Mouse (Mus musculus) bone marrow macrophage, adult 2 months (primary cell): ENCODE data around the gene Xpnpep2. TPM values are rescaled to one million over a fixed set of nuclear protein-coding genes. Genes with fewer than 3 reads are reported as not detected.

Experiments used
- H3K27ac ChIP-seq: 2 replicates; pipeline ENCODE4 v1.5.1; 2012; ENCODE audit warnings: low read depth, low read length; ENCODE audit not compliant: insufficient read depth
- H3K4me1 ChIP-seq: 2 replicates; pipeline ENCODE4 v1.6.1; 2012; ENCODE audit warnings: low read length; ENCODE audit not compliant: control insufficient read depth, insufficient read depth
- H3K4me3 ChIP-seq: 2 replicates; pipeline ENCODE4 v1.5.1; 2012; ENCODE audit warnings: mild to moderate bottlenecking, low read length, moderate library complexity; ENCODE audit not compliant: insufficient read depth
- CTCF ChIP-seq: IDR thresholded peaks from 2 replicates; pipeline ENCODE4 v1.5.1; 2012; ENCODE audit warnings: low read depth, mild to moderate bottlenecking, low read length, moderate library complexity
- POLR2A ChIP-seq: IDR thresholded peaks from 2 replicates; pipeline ENCODE4 v1.6.1; 2012; ENCODE audit warnings: mild to moderate bottlenecking, low read depth, low read length, borderline replicate concordance
- polyA plus RNA-seq: library from polyadenylated mRNA; stranded (reverse); fragments of >200 nt; gene quantifications from 2 replicates; pipeline ENCODE4 v1.2.4, GENCODE M21; 2012; ENCODE audit not compliant: missing spikeins, insufficient read depth, insufficient read length

The Xpnpep2 gene
- not detected in 2 replicates for polyA plus RNA-seq

- no peak for TF ChIP-seq CTCF
- TF ChIP-seq POLR2A = no peak
- H3K4me1 ChIP-seq = peaks cover 13% of the 10 kb centered on the region
- no peak within 1 kb of the TSS for H3K4me3 ChIP-seq
- no peak within 1 kb of the TSS for H3K27ac ChIP-seq
These were observed at the start of gene Xpnpep2 for GRCm38 (mm10) chrX:48108394-48109315. Gene Xpnpep2 (plus strand): TSS chrX:48108725.

- H3K27ac ChIP-seq = no peak overlapping the region
- H3K4me3 ChIP-seq = no peak overlapping the region
- no peaks in the 10 kb centered on the region for H3K4me1 ChIP-seq
- TF ChIP-seq CTCF = no peak
- no peak for TF ChIP-seq POLR2A
These were observed 46.0 kb upstream of the Xpnpep2 start for GRCm38 (mm10) chrX:48062481-48062880.

GRCm38 (mm10) chrX:48064166-48064853 lies 44.2 kb upstream of the Xpnpep2 start:
- no peaks in the 10 kb centered on the region for H3K4me1 ChIP-seq
- no peak overlapping the region for H3K4me3 ChIP-seq
- TF ChIP-seq CTCF (no peak), POLR2A (no peak)
- no peak overlapping the region for H3K27ac ChIP-seq

GRCm38 (mm10) chrX:48066891-48067290 lies 41.6 kb upstream of the Xpnpep2 start:
- TF ChIP-seq POLR2A (no peak), CTCF (no peak)
- Histone ChIP-seq H3K4me3 (no peak overlapping the region), H3K4me1 (no peaks in the 10 kb centered on the region), H3K27ac (no peak overlapping the region)

- Histone ChIP-seq H3K4me3 (no peak overlapping the region), H3K27ac (no peak overlapping the region), H3K4me1 (no peaks in the 10 kb centered on the region)
- TF ChIP-seq CTCF (no peak), POLR2A (no peak)
These were observed 36.6 kb upstream of the Xpnpep2 start for GRCm38 (mm10) chrX:48071961-48072360.

GRCm38 (mm10) chrX:48072401-48072800 lies 36.1 kb upstream of the Xpnpep2 start:
- no peak for TF ChIP-seq CTCF
- no peak for TF ChIP-seq POLR2A
- H3K4me1 ChIP-seq = no peaks in the 10 kb centered on the region
- no peak overlapping the region for H3K4me3 ChIP-seq
- no peak overlapping the region for H3K27ac ChIP-seq

- H3K4me1 ChIP-seq = no peaks in the 10 kb centered on the region
- H3K27ac ChIP-seq = no peak overlapping the region
- no peak overlapping the region for H3K4me3 ChIP-seq
- TF ChIP-seq CTCF (no peak), POLR2A (no peak)
These were observed 33.8 kb upstream of the Xpnpep2 start for GRCm38 (mm10) chrX:48074691-48075090.

GRCm38 (mm10) chrX:48076806-48077425 lies 31.6 kb upstream of the Xpnpep2 start:
- H3K4me1 ChIP-seq = no peaks in the 10 kb centered on the region
- no peak for TF ChIP-seq CTCF
- no peak overlapping the region for H3K4me3 ChIP-seq
- no peak overlapping the region for H3K27ac ChIP-seq

GRCm38 (mm10) chrX:48082364-48082763 lies 26.2 kb upstream of the Xpnpep2 start:
- no peak overlapping the region for H3K4me3 ChIP-seq
- TF ChIP-seq POLR2A (no peak), CTCF (no peak)

More at GRCm38 (mm10) chrX:48082364-48082763, 26.2 kb upstream of the Xpnpep2 start:
- H3K4me1 ChIP-seq = no peaks in the 10 kb centered on the region
- no peak overlapping the region for H3K27ac ChIP-seq
